Mouse (Mus musculus) lung, postnatal 0 days (tissue): ENCODE results near the gene Mrm1. TPM values are rescaled to one million over a fixed set of nuclear protein-coding genes. Genes with fewer than 3 reads are reported as not detected.

Experiments used
- ATAC-seq: fragments of 200-750 bp; cut with Nextera tagmentation; 2 replicates; pipeline ENCODE4 v1.8.0; 2017; ENCODE audit warnings: moderate library complexity
- DNase-seq: peaks from one replicate; pipeline ENCODE4 v3.0.0-alpha.2; 2016; ENCODE audit warnings: low spot score
- H3K27ac ChIP-seq: fragments of 300-500 bp; sonication (generic); 2 replicates; pipeline ENCODE4 v1.5.1; 2014; ENCODE audit warnings: antibody characterized with exemption, mild to moderate bottlenecking, low read length, mixed read lengths
- H3K27me3 ChIP-seq: fragments of 300-500 bp; sonication (generic); replicated peaks from 2 replicates; pipeline ENCODE4 v1.6.1; 2014; ENCODE audit warnings: low read length, mixed read lengths; ENCODE audit not compliant: insufficient read depth
- H3K36me3 ChIP-seq: fragments of 300-500 bp; sonication (generic); 2 replicates; pipeline ENCODE4 v1.6.1; 2014; ENCODE audit warnings: low read length, mixed read lengths; ENCODE audit not compliant: insufficient read depth
- H3K4me1 ChIP-seq: fragments of 300-500 bp; sonication (generic); 2 replicates; pipeline ENCODE4 v1.6.1; 2014; ENCODE audit warnings: antibody characterized with exemption, low read depth, low read length, mixed read lengths; ENCODE audit not compliant: insufficient read depth
- H3K4me2 ChIP-seq: fragments of 300-500 bp; sonication (generic); replicated peaks from 2 replicates; pipeline ENCODE4 v1.6.1; 2014; ENCODE audit warnings: low read depth, mild to moderate bottlenecking, low read length, moderate library complexity, mixed read lengths
- H3K4me3 ChIP-seq: fragments of 300-500 bp; sonication (generic); 2 replicates; pipeline ENCODE4 v1.5.1; 2014; ENCODE audit warnings: low read depth, low read length
- H3K9ac ChIP-seq: fragments of 300-500 bp; sonication (generic); replicated peaks from 2 replicates; pipeline ENCODE4 v1.6.1; 2014; ENCODE audit warnings: low read depth, mild to moderate bottlenecking
- H3K9me3 ChIP-seq: fragments of 300-500 bp; sonication (generic); 2 replicates; pipeline ENCODE4 v1.6.1; 2016; ENCODE audit warnings: low read length, mixed read lengths
- CTCF ChIP-seq: IDR thresholded peaks from 2 replicates; pipeline ENCODE4 v1.5.1; 2016; ENCODE audit warnings: antibody characterized with exemption, mild to moderate bottlenecking
- EP300 ChIP-seq: IDR thresholded peaks from 2 replicates; pipeline ENCODE4 v1.6.1; 2016; ENCODE audit warnings: antibody characterized with exemption, mild to moderate bottlenecking, control low read depth
- WGBS: fragments of 180-500 bp; shearing (Covaris S2); extraction: QIAGEN DNeasy Blood & Tissue Kit; methylation state at CpG from one replicate; pipeline ENCODE4 v1.1.7; 2014; 5-methylcytosine and 5-hydroxymethylcytosine counted together
- polyA plus RNA-seq: library from polyadenylated mRNA; unstranded; fragments of >200 nt; fragmentation: Nextera tagmentation; extraction: Ambion mirVana; gene quantifications from 2 replicates; pipeline ENCODE4 v1.2.1, GENCODE M21; 2015

The Mrm1 gene
- polyA plus RNA-seq, 1 experiment from 2014 or later = 5.3 TPM

GRCm38 (mm10) chr11:84826185-84826584, 6.9 kb upstream of the Mrm1 start:
- TF ChIP-seq CTCF (no peak), EP300 (no peak)
- Histone ChIP-seq H3K36me3 (no peaks in the 10 kb centered on the region), H3K4me3 (no peak overlapping the region), H3K27ac (no peak overlapping the region), H3K9me3 (no peaks in the 10 kb centered on the region), H3K9ac (no peak overlapping the region), H3K4me2 (no peak overlapping the region), H3K27me3 (no peaks in the 10 kb centered on the region), H3K4me1 (peaks cover 5% of the 10 kb centered on the region; the same call in 1 of the 2 replicates)
- 26% methylated on average over 3 of the region's 3 CpGs for WGBS
- ATAC-seq (no peak), DNase-seq (peak; percentile 38)

- ATAC-seq (no peak), DNase-seq (no peak)
- Histone ChIP-seq H3K27ac (no peak overlapping the region), H3K9ac (no peak overlapping the region), H3K4me2 (no peak overlapping the region), H3K4me1 (peaks cover 5% of the 10 kb centered on the region; the same call in 1 of the 2 replicates), H3K27me3 (no peaks in the 10 kb centered on the region), H3K36me3 (no peaks in the 10 kb centered on the region), H3K9me3 (no peaks in the 10 kb centered on the region), H3K4me3 (no peak overlapping the region)
- 83% methylated on average over 10 of the region's 10 CpGs for WGBS
- TF ChIP-seq CTCF = no peak
- TF ChIP-seq EP300 = no peak
Observed at GRCm38 (mm10) chr11:84825261-84825807, 6.0 kb upstream of the Mrm1 start.

GRCm38 (mm10) chr11:84823484-84823897, 4.2 kb upstream of the Mrm1 start:
- Histone ChIP-seq H3K4me2 (no peak overlapping the region), H3K27me3 (no peaks in the 10 kb centered on the region), H3K4me1 (peaks cover 4% of the 10 kb centered on the region; the same call in 1 of the 2 replicates), H3K9ac (no peak overlapping the region), H3K27ac (no peak overlapping the region), H3K36me3 (no peaks in the 10 kb centered on the region), H3K9me3 (no peaks in the 10 kb centered on the region), H3K4me3 (no peak overlapping the region)
- WGBS = 32% methylated on average over 10 of the region's 10 CpGs
- peak; percentile 39 for DNase-seq
- TF ChIP-seq EP300 (no peak), CTCF (no peak)
- no peak for ATAC-seq

GRCm38 (mm10) chr11:84822487-84822886, 3.2 kb upstream of the Mrm1 start:
- H3K4me3 ChIP-seq = no peak overlapping the region
- no peak for TF ChIP-seq EP300
- TF ChIP-seq CTCF = no peak
- H3K27me3 ChIP-seq = no peaks in the 10 kb centered on the region
- H3K9ac ChIP-seq = no peak overlapping the region
- no peaks in the 10 kb centered on the region for H3K9me3 ChIP-seq
- WGBS = 82% methylated on average over 5 of the region's 5 CpGs
- no peak overlapping the region for H3K4me2 ChIP-seq
- ATAC-seq = no peak
- no peaks in the 10 kb centered on the region for H3K36me3 ChIP-seq
- H3K4me1 ChIP-seq = no peaks in the 10 kb centered on the region
- DNase-seq = no peak
- no peak overlapping the region for H3K27ac ChIP-seq

- H3K4me3 ChIP-seq = no peak overlapping the region
- ATAC-seq = no peak
- no peaks in the 10 kb centered on the region for H3K36me3 ChIP-seq
- DNase-seq = no peak
- H3K4me2 ChIP-seq = no peak overlapping the region
- 87% methylated on average over 9 of the region's 9 CpGs for WGBS
- no peak overlapping the region for H3K27ac ChIP-seq
- no peak for TF ChIP-seq EP300
- no peak for TF ChIP-seq CTCF
- no peaks in the 10 kb centered on the region for H3K4me1 ChIP-seq
- no peaks in the 10 kb centered on the region for H3K9me3 ChIP-seq
- H3K27me3 ChIP-seq = no peaks in the 10 kb centered on the region
- H3K9ac ChIP-seq = no peak overlapping the region
Observed at GRCm38 (mm10) chr11:84821131-84821770, 1.9 kb upstream of the Mrm1 start.

GRCm38 (mm10) chr11:84818085-84818960, 992 bp downstream of the Mrm1 start:
- under 1% methylated on average over 39 of the region's 39 CpGs for WGBS
- no peaks in the 10 kb centered on the region for H3K27me3 ChIP-seq

More at GRCm38 (mm10) chr11:84818085-84818960, 992 bp downstream of the Mrm1 start:
- H3K4me1 ChIP-seq = no peaks in the 10 kb centered on the region
- H3K36me3 ChIP-seq = no peaks in the 10 kb centered on the region
- peak; percentile 93 for DNase-seq
- H3K4me2 ChIP-seq = peak overlapping the region; percentile 100
- H3K4me3 ChIP-seq = peak overlapping the region; percentile 67
- peak; percentile 61 for ATAC-seq
- peak; percentile 87 for TF ChIP-seq CTCF
- 0 out of 2 replicates have a peak, but pooled peaks have one; percentile 20 for TF ChIP-seq EP300
- H3K9ac ChIP-seq = peak overlapping the region; percentile 55
- H3K27ac ChIP-seq = peak overlapping the region; percentile 75
- H3K9me3 ChIP-seq = no peaks in the 10 kb centered on the region
